In genomic region chr13:46020945-46021835, GRCm38 (mm10) we compare ENCODE assay signal across 14 mouse cellular contexts. TPM values are rescaled to one million over a fixed set of nuclear protein-coding genes. Genes with fewer than 3 reads are reported as not detected.
A peak's percentile ranks its signal among the peaks of the same experiment; 100 is the strongest.
DNase-seq lines count a peak whose midpoint lies in the region; TF ChIP-seq lines count a peak whose summit lies in the region.
"Had no signal": no experiment of that assay in that cellular context is flagged by ENCODE, and none has a peak within 500 bp of the region (broad histone marks: within the 10 kb centered on the region; RNA-seq: fewer than 3 reads in every experiment).

No protein-coding gene starts in this region.

- no peaks in the 10 kb centered on the region for H3K27me3 ChIP-seq in liver, adult 2 months (ENCODE audit: control insufficient read depth, insufficient read depth, low read length)
- no peaks in the 10 kb centered on the region for H3K27me3 ChIP-seq in splenic B cell, adult 2 months (ENCODE audit: control insufficient read depth, insufficient read depth, low read length, poor library complexity, severe bottlenecking)
- H3K27me3 ChIP-seq: embryonic facial prominence, embryonic 15.5 days; limb, embryonic 13.5 days had no signal

- TF ChIP-seq POLR2A in liver, adult 2 months (IDR thresholded peaks at IDR 0.05; ENCODE audit: extremely low read depth, insufficient read depth, low read length) = no peak

- no peaks in the 10 kb centered on the region for H3K79me2 ChIP-seq in liver, adult 2 months (ENCODE audit: control insufficient read depth, insufficient read depth, low read length)

- WGBS in liver, adult 2 months = 25% methylated on average over 6 of the region's 6 CpGs

- H3K4me1 ChIP-seq in liver, adult 2 months (ENCODE audit: control insufficient read depth, insufficient read depth, low read length) = peaks cover 25% of the 10 kb centered on the region

- H3K36me3 ChIP-seq in liver, adult 2 months (ENCODE audit: control insufficient read depth, insufficient read depth, low read length) = no peaks in the 10 kb centered on the region
- H3K36me3 ChIP-seq in splenic B cell, adult 2 months (ENCODE audit: control insufficient read depth, insufficient read depth, low read length, poor library complexity, severe bottlenecking) = no peaks in the 10 kb centered on the region
- H3K36me3 ChIP-seq: embryonic facial prominence, embryonic 15.5 days; limb, embryonic 13.5 days had no signal

- no peak overlapping the region for H3K27ac ChIP-seq in liver, adult 2 months (replicated peaks; ENCODE audit: insufficient read depth, low read depth, low read length)
- H3K27ac ChIP-seq: embryonic facial prominence, embryonic 15.5 days; limb, embryonic 13.5 days; macrophage had no signal

- no peak for TF ChIP-seq CTCF in liver, adult 2 months (IDR thresholded peaks at IDR 0.05; ENCODE audit: low read depth, low read length)

- DNase-seq in heart, adult 11 months = peak; percentile 92
- no peak for DNase-seq in heart, adult 8-10 months (ENCODE audit: low spot score)
- DNase-seq in liver, adult 2 months (ENCODE audit: extremely low read depth, low read depth, low spot score) = peak; percentile 100
- no peak for DNase-seq in liver
- peak; percentile 53 for DNase-seq in kidney, postnatal 14 days
- DNase-seq in splenic B cell, adult 2 months (ENCODE audit: low read depth, low spot score) = peak; percentile 51
- no peak for DNase-seq in urinary bladder, adult 18-20 months (ENCODE audit: low spot score in 2 of 2)
- DNase-seq in cerebellum, adult 11-12 months = no peak
- DNase-seq: midbrain, embryonic 14.5 days; spleen, adult 18-20 months; thymus, postnatal 25 days had no signal

- no peak overlapping the region for H3K9ac ChIP-seq in liver, adult 2 months (ENCODE audit: low read depth, low read length)
- H3K9ac ChIP-seq: embryonic facial prominence, embryonic 15.5 days; limb, embryonic 13.5 days had no signal

- H3K4me3 ChIP-seq in liver, adult 2 months (ENCODE audit: insufficient read depth, low read depth, low read length) = no peak overlapping the region
- H3K4me3 ChIP-seq: embryonic facial prominence, embryonic 15.5 days; limb, embryonic 13.5 days had no signal

RNA-seq across cellular contexts. Expression of gene Atxn1, which starts 56.4 kb away (rescaled TPM):
- total RNA-seq in heart, adult 8-10 months (2022) = 10 to 100 TPM; 33.5 to 37.8 (median 35.8) TPM
- total RNA-seq in liver, adult 2 months (2014; rRNA removed) = 7.8 and 8.7 TPM in 2 replicates
- 7.7 and 8.3 TPM in 2 replicates for polyA plus RNA-seq in liver, adult 2 months (2012; rRNA removed)

Comparison
In these comparisons a context has a peak if more than half of its experiments do, and no peak if none do; other contexts are left out.
1. DNase-seq: peak in heart, adult 11 months (single experiment), liver, adult 2 months (single experiment), kidney, postnatal 14 days (single experiment) and splenic B cell, adult 2 months (single experiment); none in heart, adult 8-10 months (single experiment), liver (single experiment), urinary bladder, adult 18-20 months (0 of 2) and cerebellum, adult 11-12 months (single experiment).